In genomic region chr9:52059788-52060187, GRCm38 (mm10) we compare ENCODE assay signal across 14 mouse cellular contexts.
"Had no signal": no experiment of that assay in that cellular context is flagged by ENCODE, and none has a peak within 500 bp of the region (broad histone marks: within the 10 kb centered on the region; RNA-seq: fewer than 3 reads in every experiment).

No protein-coding gene starts in this region.

- H3K9ac ChIP-seq: limb, embryonic 12.5 days; liver, embryonic 13.5 days; liver, postnatal 0 days; lung, embryonic 15.5 days; midbrain, embryonic 13.5 days; neural tube, embryonic 15.5 days had no signal

- DNase-seq: kidney, postnatal 4 days; liver; liver, embryonic 13.5 days; liver, postnatal 0 days; right cerebral cortex, adult 18-20 months; right cerebral cortex, postnatal 25 days; thymus, postnatal 14 days had no signal

- H3K4me3 ChIP-seq: layer of hippocampus, adult 2 months; limb, embryonic 12.5 days; liver, embryonic 13.5 days; lung, embryonic 15.5 days; midbrain, embryonic 13.5 days; myocyte; neural tube, embryonic 15.5 days had no signal

- ATAC-seq: liver, postnatal 0 days; midbrain, embryonic 13.5 days had no signal

- H3K27me3 ChIP-seq: limb, embryonic 12.5 days; liver, embryonic 13.5 days; lung, embryonic 15.5 days; midbrain, embryonic 13.5 days; neural tube, embryonic 15.5 days had no signal

- H3K9me3 ChIP-seq: limb, embryonic 12.5 days; liver, embryonic 13.5 days; lung, embryonic 15.5 days; midbrain, embryonic 13.5 days; neural tube, embryonic 15.5 days had no signal

- H3K27ac ChIP-seq: kidney, postnatal 0 days; layer of hippocampus, adult 2 months; limb, embryonic 12.5 days; liver, embryonic 13.5 days; lung, embryonic 15.5 days; midbrain, embryonic 13.5 days; neural tube, embryonic 15.5 days had no signal

- H3K4me2 ChIP-seq: limb, embryonic 12.5 days; liver, embryonic 13.5 days; lung, embryonic 15.5 days; midbrain, embryonic 13.5 days; neural tube, embryonic 15.5 days had no signal
